18 mouse cellular contexts compared by ENCODE assay signal in the genomic region with DNA sequence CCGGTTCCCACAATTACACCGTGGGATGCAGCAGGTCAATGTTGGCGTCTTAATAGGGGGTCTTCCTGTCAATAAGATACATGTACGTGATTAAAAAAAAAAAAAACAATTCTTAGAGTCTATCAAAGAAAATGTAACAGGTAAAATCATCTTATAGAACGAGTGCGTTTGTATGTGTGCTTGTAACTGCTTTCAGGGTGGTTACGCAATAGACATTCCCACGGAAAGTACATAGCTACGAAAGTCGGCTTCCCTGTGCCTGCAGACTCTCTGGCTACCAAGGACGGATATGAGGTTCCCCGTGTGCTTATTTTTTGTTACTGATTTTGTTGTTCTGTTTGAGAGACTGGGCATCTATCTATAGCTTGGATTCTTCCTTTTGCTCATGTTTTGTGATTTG. TPM values are rescaled to one million over a fixed set of nuclear protein-coding genes. Genes with fewer than 3 reads are reported as not detected.
"Had no signal": no experiment of that assay in that cellular context is flagged by ENCODE, and none has a peak within 500 bp of the region (broad histone marks: within the 10 kb centered on the region; RNA-seq: fewer than 3 reads in every experiment).

No protein-coding gene starts in this region.

- H3K4me2 ChIP-seq: liver, embryonic 13.5 days; liver, embryonic 15.5 days; lung, embryonic 15.5 days; midbrain, embryonic 12.5 days; neural tube, embryonic 12.5 days; stomach, embryonic 15.5 days had no signal

- H3K27me3 ChIP-seq: liver, embryonic 13.5 days; liver, embryonic 15.5 days; lung, embryonic 15.5 days; midbrain, embryonic 12.5 days; neural tube, embryonic 12.5 days; stomach, embryonic 15.5 days had no signal

- H3K36me3 ChIP-seq: liver, embryonic 13.5 days; liver, embryonic 15.5 days; lung, embryonic 15.5 days; midbrain, embryonic 12.5 days; neural tube, embryonic 12.5 days; stomach, embryonic 15.5 days had no signal

- H3K4me3 ChIP-seq: liver, embryonic 13.5 days; liver, embryonic 15.5 days; lung, embryonic 15.5 days; megakaryocyte, embryonic 14.5 days; midbrain, embryonic 12.5 days; neural tube, embryonic 12.5 days; stomach, embryonic 15.5 days had no signal

- H3K4me1 ChIP-seq: midbrain, embryonic 12.5 days; neural tube, embryonic 12.5 days; stomach, embryonic 15.5 days had no signal

- DNase-seq: liver; liver, embryonic 13.5 days; lung, postnatal 10 days; midbrain, embryonic 14.5 days; right cerebral cortex, postnatal 14 days; thymus, adult 2 months; thymus, postnatal 25 days; thymus, postnatal 4 days had no signal

- H3K9me3 ChIP-seq: liver, embryonic 13.5 days; liver, embryonic 15.5 days; lung, embryonic 15.5 days; megakaryocyte, embryonic 14.5 days; midbrain, embryonic 12.5 days; neural tube, embryonic 12.5 days; stomach, embryonic 15.5 days had no signal

- H3K27ac ChIP-seq: liver, embryonic 13.5 days; liver, embryonic 15.5 days; lung, embryonic 15.5 days; macrophage; midbrain, embryonic 12.5 days; neural tube, embryonic 12.5 days; stomach, embryonic 15.5 days; stomach, postnatal 0 days had no signal

- H3K9ac ChIP-seq: liver, embryonic 13.5 days; liver, embryonic 15.5 days; liver, postnatal 0 days; lung, embryonic 15.5 days; midbrain, embryonic 12.5 days; neural tube, embryonic 12.5 days; stomach, embryonic 15.5 days had no signal

RNA-seq across cellular contexts. Expression of gene Gm36028, which starts 17.2 kb away (rescaled TPM):
- polyA plus RNA-seq: liver, embryonic 13.5 days; liver, postnatal 0 days; macrophage; neural tube, embryonic 12.5 days; spleen, adult 2 months had no signal
